Mouse (Mus musculus) G1E (cell line): ENCODE measurements around the gene Fbrsl1. TPM values are rescaled to one million over a fixed set of nuclear protein-coding genes. Genes with fewer than 3 reads are reported as not detected.

Experiments
- ATAC-seq: 2 replicates; pipeline ENCODE4 v1.8.0; 2016; ENCODE audit warnings: mild to moderate bottlenecking; ENCODE audit not compliant: insufficient number of reproducible peaks, poor library complexity, low FRiP score, severe bottlenecking; ENCODE audit errors: extremely low read depth
- DNase-seq: peaks from one replicate; pipeline ENCODE4 v3.0.0; 2012; ENCODE audit warnings: low spot score
- H3K27me3 ChIP-seq: 2 replicates; pipeline ENCODE4 v1.6.1; 2012; ENCODE audit warnings: mild to moderate bottlenecking, low read length, inconsistent platforms; ENCODE audit not compliant: insufficient read depth
- H3K36me3 ChIP-seq: replicated peaks from 2 replicates; pipeline ENCODE3; 2012; ENCODE audit warnings: mild to moderate bottlenecking, inconsistent platforms
- H3K4me1 ChIP-seq: 2 replicates; pipeline ENCODE4 v1.6.1; 2012; ENCODE audit warnings: low read depth, low read length, inconsistent platforms, mixed read lengths; ENCODE audit not compliant: insufficient read depth
- H3K4me3 ChIP-seq: 2 replicates; pipeline ENCODE4 v1.5.1; 2012; ENCODE audit warnings: low read depth, mild to moderate bottlenecking, inconsistent platforms, low read length, moderate library complexity, mixed read lengths
- H3K9me3 ChIP-seq: replicated peaks from 2 replicates; pipeline ENCODE4 v1.6.1; 2012; ENCODE audit warnings: inconsistent platforms
- CTCF ChIP-seq: IDR thresholded peaks from 2 replicates; pipeline ENCODE4 v1.5.1; 2012; ENCODE audit warnings: low read depth, low read length, inconsistent platforms, mixed read lengths
- GATA1 ChIP-seq: IDR thresholded peaks from 2 replicates; pipeline ENCODE4 v1.6.1; 2012; ENCODE audit warnings: borderline replicate concordance, low read length, inconsistent platforms, mixed read lengths
- GATA2 ChIP-seq: IDR thresholded peaks from 2 replicates; pipeline ENCODE4 v1.6.1; 2012; ENCODE audit warnings: low read depth, low read length, inconsistent platforms, borderline replicate concordance
- POLR2AphosphoS5 ChIP-seq: IDR thresholded peaks from 2 replicates; pipeline ENCODE4 v1.6.1; 2012; ENCODE audit warnings: low read depth, low read length, inconsistent platforms; ENCODE audit not compliant: insufficient replicate concordance
- TAL1 ChIP-seq: conservative IDR thresholded peaks from 2 replicates; pipeline ENCODE4 v1.6.1; 2012; ENCODE audit warnings: low read depth, low read length, inconsistent platforms, mixed read lengths
- polyA plus RNA-seq: library from polyadenylated mRNA; stranded (reverse); fragments of >175 nt; gene quantifications from 2 replicates; pipeline ENCODE4 v1.2.3, GENCODE M21; 2012
- total RNA-seq, 2 experiments: library from RNA; stranded (forward) in 1 of 2; stranded (reverse) in 1 of 2; fragments of 200-1000 nt in 1 of 2; fragments of >200 nt in 1 of 2; fragmentation: Nextera tagmentation in 1 of 2; gene quantifications; 2 replicates each; pipeline ENCODE4 v1.2.3; 2014 to 2017

Gene Fbrsl1
- total and polyA plus RNA-seq, 3 experiments: 8.3 to 102 (median 57.3) TPM

- TF ChIP-seq GATA1 (no peak), GATA2 (no peak), POLR2AphosphoS5 (no peak), TAL1 (no peak), CTCF (no peak)
- ATAC-seq: no peak
These were observed 39.6 kb upstream of the Fbrsl1 start for GRCm38 (mm10) chr5:110487943-110488342.

GRCm38 (mm10) chr5:110486674-110487334, 38.5 kb upstream of the Fbrsl1 start:
- no peak overlapping the region for H3K4me3 ChIP-seq
- TF ChIP-seq POLR2AphosphoS5 (no peak), TAL1 (no peak), GATA2 (no peak), CTCF (no peak), GATA1 (no peak)
- H3K9me3 ChIP-seq: no peaks in the 10 kb centered on the region
- no peak for DNase-seq
- ATAC-seq: no peak
- H3K27me3 ChIP-seq: peaks cover 14% of the 10 kb centered on the region
- no peaks in the 10 kb centered on the region for H3K36me3 ChIP-seq
- no peaks in the 10 kb centered on the region for H3K4me1 ChIP-seq

More at GRCm38 (mm10) chr5:110487943-110488342, 39.6 kb upstream of the Fbrsl1 start:
- Histone ChIP-seq H3K4me3 (no peak overlapping the region), H3K27me3 (peaks cover 14% of the 10 kb centered on the region), H3K4me1 (no peaks in the 10 kb centered on the region), H3K36me3 (no peaks in the 10 kb centered on the region), H3K9me3 (no peaks in the 10 kb centered on the region)
- no peak for DNase-seq

DNA sequence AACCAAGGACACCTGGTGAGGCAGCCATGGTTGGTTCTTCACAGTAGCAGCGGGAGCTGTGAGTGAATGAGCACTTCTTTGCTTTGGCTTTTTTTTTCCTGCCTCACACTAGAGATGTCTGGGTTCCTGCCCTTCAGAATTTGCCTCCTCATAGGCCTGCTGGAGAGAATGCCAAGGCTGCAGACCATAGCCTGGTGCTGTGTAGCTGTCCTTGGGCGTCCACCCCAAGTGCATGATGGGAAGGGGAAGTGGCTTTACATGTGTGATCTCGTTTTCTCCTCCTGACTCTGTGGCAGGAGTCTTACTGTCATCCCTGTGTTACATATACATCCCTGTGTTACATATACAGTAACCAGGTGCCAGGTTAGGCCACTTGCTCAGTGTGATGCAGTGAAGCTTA, 36.4 kb upstream of the Fbrsl1 start:
- no peak for TF ChIP-seq GATA1
- TF ChIP-seq GATA2: no peak
- TF ChIP-seq POLR2AphosphoS5: no peak
- TF ChIP-seq TAL1: no peak
- no peak for TF ChIP-seq CTCF
- no peak for DNase-seq
- H3K36me3 ChIP-seq: no peaks in the 10 kb centered on the region
- ATAC-seq: no peak
- no peaks in the 10 kb centered on the region for H3K9me3 ChIP-seq
- no peaks in the 10 kb centered on the region for H3K4me1 ChIP-seq
- peaks cover 16% of the 10 kb centered on the region for H3K27me3 ChIP-seq
- no peak overlapping the region for H3K4me3 ChIP-seq

DNA sequence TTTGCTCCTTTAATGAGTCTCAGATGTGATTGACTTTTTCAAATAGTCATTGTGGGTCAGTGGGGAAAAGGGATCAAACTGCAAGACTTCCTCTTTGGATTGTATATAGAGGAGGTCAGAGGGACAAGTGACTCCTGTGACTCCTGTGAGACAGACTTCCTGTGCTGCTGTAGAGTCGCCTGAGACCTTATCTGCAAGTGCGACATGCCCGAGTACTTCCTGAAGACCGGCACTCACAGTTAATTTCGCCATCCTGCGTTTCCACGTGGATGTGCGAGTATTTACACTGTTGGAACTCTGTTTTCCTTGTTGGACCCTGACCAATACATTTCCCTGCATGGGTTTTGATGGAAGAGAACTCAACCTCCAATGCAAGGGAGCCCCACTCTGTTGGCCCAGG, 30.9 kb upstream of the Fbrsl1 start:
- no peak overlapping the region for H3K4me3 ChIP-seq
- no peaks in the 10 kb centered on the region for H3K36me3 ChIP-seq
- ATAC-seq (no peak), DNase-seq (no peak)
- H3K9me3 ChIP-seq: no peaks in the 10 kb centered on the region
- H3K4me1 ChIP-seq: no peaks in the 10 kb centered on the region
- no peak for TF ChIP-seq POLR2AphosphoS5
- TF ChIP-seq GATA2: no peak
- TF ChIP-seq CTCF: no peak
- TF ChIP-seq GATA1: no peak
- no peak for TF ChIP-seq TAL1
- peaks cover 11% of the 10 kb centered on the region; the same call in 1 of the 2 replicates for H3K27me3 ChIP-seq

DNA sequence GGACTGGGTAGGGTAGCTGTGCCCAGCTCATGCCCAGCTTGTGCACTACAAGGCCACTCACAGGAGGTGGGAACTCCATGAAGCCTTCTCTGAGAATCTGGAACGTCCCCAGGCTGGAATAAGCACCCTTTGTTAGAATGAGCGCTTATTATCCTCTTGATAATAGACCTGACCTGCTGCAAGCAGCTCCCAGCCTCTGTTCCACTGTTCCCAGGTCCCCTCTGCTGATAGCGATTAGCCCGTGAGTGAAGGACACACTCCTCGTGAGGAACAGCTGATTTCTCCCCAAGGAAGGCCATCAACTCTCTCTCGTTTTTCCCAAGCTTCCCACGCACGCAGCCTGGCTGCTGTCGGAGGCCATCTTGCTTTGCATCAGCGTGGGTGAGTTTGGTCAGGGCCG, 25.9 kb upstream of the Fbrsl1 start:
- Histone ChIP-seq H3K27me3 (peaks cover 18% of the 10 kb centered on the region; the same call in 1 of the 2 replicates), H3K9me3 (no peaks in the 10 kb centered on the region), H3K4me3 (no peak overlapping the region), H3K36me3 (no peaks in the 10 kb centered on the region), H3K4me1 (no peaks in the 10 kb centered on the region)
- no peak for TF ChIP-seq TAL1
- ATAC-seq (no peak), DNase-seq (no peak)

DNA sequence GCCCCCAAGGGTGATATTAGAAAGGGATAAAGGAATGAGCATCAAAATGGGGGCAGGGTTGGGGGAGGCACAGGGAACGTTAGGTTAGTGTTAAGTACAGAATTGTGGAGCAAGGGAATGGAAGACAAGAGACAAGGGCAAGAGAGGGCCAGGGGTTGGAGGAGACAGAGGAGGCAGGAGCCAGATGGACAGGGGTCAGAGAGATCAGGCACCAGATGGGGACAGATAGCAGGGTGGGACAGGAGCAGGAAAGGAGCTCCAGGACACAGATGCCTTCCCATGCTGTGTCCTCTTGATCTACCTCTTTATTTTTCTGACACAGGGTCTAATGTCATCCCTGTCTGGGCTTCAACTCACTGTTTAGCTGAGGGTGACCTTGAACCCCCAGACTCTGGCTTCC, 24.5 kb upstream of the Fbrsl1 start:
- TF ChIP-seq CTCF (no peak), TAL1 (no peak), GATA1 (no peak)
- DNase-seq (no peak), ATAC-seq (no peak)
- Histone ChIP-seq H3K27me3 (peaks cover 18% of the 10 kb centered on the region; the same call in 1 of the 2 replicates), H3K36me3 (no peaks in the 10 kb centered on the region), H3K4me1 (no peaks in the 10 kb centered on the region), H3K9me3 (no peaks in the 10 kb centered on the region), H3K4me3 (no peak overlapping the region)

- TF ChIP-seq CTCF: no peak
- ATAC-seq: no peak
- DNase-seq: no peak
- Histone ChIP-seq H3K9me3 (no peaks in the 10 kb centered on the region), H3K36me3 (no peaks in the 10 kb centered on the region), H3K27me3 (peaks cover 18% of the 10 kb centered on the region; the same call in 1 of the 2 replicates), H3K4me3 (no peak overlapping the region), H3K4me1 (no peaks in the 10 kb centered on the region)
These were observed 23.7 kb upstream of the Fbrsl1 start for GRCm38 (mm10) chr5:110471981-110472476.
